Mouse (Mus musculus): ENCODE results near the gene Epb41l5. TPM values are rescaled to one million over a fixed set of nuclear protein-coding genes. Genes with fewer than 3 reads are reported as not detected.
A peak's percentile ranks its signal among the peaks of the same experiment; 100 is the strongest.

The Epb41l5 gene
- 1 to 10 TPM; 6.1 to 6.4 TPM for total RNA-seq (2021)
- long read RNA-seq, experiment 1, partial matches to known transcripts = 1 of 1 reads
- long read RNA-seq, experiment 1, other reads (novel, unspliced or antisense) = 0 of 1 reads
- long read RNA-seq, experiment 2, full-length matches to known transcripts = 1 of 1 reads
- long read RNA-seq, experiment 2, partial matches to known transcripts = 0 of 1 reads
- long read RNA-seq, experiment 2, other reads (novel, unspliced or antisense) = 0 of 1 reads

- DNase-seq (ENCODE audit: low spot score in 2 of 2) = peak; percentile 60 to 71
Measured at GRCm38 (mm10) chr1:119648205-119649111, at the start of gene Epb41l5. TSS of gene Epb41l5 (minus strand) at chr1:119649000.

DNA sequence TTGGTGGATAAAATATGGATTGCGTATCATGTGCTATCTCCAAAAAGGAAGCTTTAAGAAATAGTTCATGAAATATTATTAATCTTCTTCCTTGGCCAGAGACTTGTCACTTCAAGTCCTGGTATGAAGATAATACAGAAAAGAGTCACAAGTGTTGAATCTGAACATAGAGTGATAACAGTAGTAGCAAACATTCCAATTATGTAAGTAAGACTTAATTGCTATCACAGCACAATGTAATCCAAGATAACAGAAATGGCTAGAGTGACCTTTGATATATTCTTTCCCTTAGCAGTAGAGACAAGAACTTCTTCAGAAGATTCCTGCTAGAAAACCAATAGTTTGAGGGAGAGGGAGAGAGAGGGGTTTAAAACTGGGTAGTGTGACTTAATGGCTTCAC lies 48.1 kb upstream of the Epb41l5 start:
- no peak for DNase-seq (ENCODE audit: low spot score in 2 of 2)

GRCm38 (mm10) chr1:119685773-119686558 lies 37.2 kb upstream of the Epb41l5 start:
- no peak for DNase-seq (ENCODE audit: low spot score in 2 of 2)

DNA sequence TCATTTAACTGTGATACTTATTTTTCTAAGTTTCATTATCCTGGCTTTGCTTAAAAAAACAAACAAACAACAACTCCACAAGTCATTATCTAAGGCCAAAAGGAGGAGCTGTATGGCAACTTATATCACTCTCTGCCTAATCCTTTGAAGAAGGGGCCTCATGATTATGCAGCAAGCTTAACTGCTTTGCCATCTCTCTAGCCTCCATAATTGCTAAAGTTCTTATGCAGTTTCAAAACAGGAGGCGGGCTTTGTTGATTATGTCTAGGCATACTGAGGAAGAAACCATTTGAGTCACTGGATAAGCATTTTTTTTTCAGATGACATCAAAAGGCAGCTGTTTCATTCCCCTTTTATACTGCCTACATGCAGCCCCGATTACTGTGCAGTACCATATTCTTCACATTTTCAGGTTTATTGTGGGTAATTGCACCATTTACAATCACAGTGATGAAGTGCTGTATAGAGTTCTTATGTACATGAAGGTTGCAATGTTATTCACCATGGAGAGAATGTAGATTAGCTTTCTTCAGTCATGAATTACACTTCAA lies 32.9 kb upstream of the Epb41l5 start:
- no peak for DNase-seq (ENCODE audit: low spot score in 2 of 2)

GRCm38 (mm10) chr1:119674984-119675383 lies 26.2 kb upstream of the Epb41l5 start:
- DNase-seq (ENCODE audit: low spot score in 2 of 2) = peak; percentile 41 to 47

DNA sequence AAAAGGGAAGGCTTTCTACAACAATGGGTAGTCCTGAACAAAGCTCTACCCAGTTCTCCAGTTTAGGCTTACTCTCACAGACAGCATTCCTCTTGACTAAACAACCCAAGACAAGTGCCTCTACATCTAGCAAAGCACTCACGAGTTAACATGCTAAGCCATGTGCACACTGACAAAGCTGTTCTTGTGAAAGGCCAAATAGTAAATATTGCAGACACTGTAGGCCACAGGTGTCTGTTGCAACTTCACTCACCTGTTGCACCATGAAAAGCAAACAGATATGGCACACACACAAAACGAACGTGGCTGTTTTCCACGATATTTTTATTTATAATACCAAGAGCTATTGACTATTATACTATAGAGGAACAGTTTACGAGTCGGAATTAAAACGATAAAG lies 18.1 kb upstream of the Epb41l5 start:
- DNase-seq (ENCODE audit: low spot score in 2 of 2) = no peak

- no peak for DNase-seq (ENCODE audit: low spot score in 2 of 2)
Measured at GRCm38 (mm10) chr1:119654307-119654706, 5.5 kb upstream of the Epb41l5 start.

DNA sequence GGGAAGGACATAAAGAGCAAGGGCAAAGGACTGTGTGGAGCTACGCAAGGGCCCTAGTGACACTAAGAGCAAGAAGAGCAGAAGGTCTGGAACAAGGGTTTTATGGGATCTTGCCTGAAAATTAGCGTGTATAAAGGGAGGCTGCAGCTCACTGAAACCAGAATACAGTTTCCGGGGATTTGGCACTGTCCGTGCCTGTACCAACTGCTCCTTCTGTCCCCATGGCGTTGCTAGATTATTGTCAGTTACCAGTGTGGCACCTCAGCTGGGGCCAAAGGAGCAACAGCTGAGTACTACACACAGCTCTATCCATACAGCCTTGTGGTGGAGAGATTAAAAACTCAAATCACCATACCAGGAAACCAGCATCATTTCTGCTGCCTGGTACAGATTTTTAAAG lies 1.6 kb upstream of the Epb41l5 start:
- no peak for DNase-seq (ENCODE audit: low spot score in 2 of 2)

- no peak for DNase-seq (ENCODE audit: low spot score in 2 of 2)
Measured at GRCm38 (mm10) chr1:119649627-119650026, 827 bp upstream of the Epb41l5 start.

DNA sequence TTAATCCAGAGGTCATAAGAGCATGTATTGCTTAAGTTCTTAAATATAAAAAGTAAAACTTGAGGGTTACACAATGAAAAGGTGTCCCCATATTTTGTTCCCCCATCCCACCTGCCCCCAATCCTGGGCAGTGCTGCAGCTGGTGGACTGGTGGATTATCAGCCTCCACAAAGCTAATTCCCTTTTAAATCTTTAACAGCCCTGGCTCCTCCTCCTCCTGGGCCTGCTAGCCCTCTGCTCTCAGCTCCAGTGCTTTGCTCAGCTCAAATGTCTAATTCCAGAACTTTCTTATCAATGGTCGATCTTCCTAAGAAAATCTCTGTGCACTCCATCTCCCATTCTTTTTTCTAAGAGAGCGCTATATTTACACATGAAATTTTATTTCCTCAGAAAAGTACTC lies 2.4 kb downstream of the Epb41l5 start:
- DNase-seq (ENCODE audit: low spot score in 2 of 2) = no peak

DNA sequence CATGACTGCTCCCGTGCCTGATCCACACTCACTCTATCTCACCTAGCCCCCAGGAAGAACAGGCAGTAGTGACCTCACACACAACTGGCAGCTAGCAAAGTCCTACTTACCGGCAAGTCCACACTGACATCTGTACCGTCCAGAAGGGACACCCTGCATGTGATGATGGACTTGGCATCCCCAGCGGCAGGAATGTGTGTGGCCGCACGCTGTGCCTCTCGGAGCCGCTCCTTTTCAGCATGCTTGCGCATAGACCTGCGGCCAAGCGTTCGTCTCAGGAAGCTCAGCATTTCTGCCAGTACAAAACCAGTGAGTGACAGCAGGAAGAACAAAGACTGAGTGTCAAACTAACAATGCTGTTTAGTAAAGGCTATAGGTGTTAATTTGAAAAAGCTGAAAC lies 6.4 kb downstream of the Epb41l5 start:
- no peak for DNase-seq (ENCODE audit: low spot score in 2 of 2)

- no peak for DNase-seq (ENCODE audit: low spot score in 2 of 2)
Measured at GRCm38 (mm10) chr1:119641090-119641812, 7.5 kb downstream of the Epb41l5 start.

DNA sequence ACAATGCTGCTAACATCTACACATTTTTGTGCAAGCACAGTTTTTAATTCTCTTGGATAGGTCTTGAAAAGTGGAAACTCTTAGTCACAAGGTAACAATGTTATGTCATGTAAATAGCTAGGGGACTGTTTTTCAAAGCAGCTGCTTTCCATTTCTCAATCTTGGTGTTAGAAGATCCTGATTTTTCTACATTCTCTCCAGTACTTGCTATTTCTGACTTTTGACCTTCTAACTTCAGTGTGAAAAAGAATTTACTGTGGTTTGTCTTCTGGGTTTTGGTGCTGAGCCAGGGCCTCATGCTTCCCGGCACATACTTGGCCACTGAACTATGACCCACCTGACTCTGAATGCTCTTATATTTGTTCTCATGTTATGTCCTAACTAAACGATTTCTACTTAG lies 8.8 kb downstream of the Epb41l5 start:
- DNase-seq (ENCODE audit: low spot score in 2 of 2) = no peak

DNA sequence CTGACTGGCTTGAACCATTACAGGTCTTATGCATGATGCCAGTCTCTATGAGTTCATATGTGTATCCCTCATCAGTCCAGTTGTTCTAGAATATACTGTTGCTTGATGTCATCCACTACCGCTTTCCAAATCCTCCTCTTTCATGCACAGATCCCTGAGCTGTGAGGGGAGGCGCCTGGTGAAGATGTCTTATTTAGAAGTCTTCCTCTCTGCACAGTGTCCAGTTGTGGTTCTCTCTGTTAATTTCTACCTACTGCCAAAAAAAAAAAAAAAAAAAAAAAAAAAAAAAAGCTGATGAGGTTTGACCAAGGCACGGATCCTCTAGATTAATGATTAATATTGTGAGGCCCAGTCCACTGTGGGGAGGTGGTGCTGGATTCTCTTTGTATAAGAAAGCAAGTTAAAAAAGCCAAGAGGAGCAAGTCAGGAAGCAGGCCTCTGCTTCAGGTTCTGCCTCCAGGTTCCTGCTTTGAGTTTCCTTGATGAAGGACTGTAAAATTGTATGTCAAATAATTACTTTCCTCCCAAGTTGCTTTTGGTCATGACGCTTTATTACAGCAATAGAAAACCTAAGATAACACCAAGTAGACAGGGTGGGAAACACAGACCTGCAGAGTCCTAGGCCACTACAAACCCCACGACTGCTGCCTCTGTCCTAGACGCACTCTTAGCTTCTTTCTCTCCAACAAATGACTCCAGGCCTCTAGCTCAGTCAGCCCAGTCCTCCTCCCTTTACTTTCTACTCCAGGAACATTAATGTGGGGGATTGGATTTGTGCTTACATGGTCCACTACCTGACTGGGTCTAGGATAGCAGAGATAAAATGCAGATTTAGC lies 11.4 kb downstream of the Epb41l5 start:
- DNase-seq (ENCODE audit: low spot score in 2 of 2) = no peak

DNA sequence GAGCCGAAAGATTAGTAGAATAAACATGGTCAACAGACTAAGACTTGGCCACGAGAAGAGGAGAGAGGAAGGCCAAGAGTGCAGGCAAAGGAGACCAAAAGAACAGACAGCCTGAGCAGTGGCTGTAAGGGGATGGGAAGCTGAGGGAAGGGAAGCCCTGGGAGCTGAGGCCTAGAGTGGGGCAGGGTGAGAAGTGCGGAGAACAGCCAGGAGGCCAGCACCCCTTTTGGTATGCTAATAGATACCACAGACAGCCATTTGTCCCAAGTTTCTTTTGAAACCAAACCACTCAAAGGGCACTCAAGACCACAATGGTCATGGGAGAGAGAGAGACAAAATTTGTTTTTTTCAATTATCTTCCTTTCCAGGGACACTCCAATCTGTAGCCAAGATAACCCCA lies 14.1 kb downstream of the Epb41l5 start:
- DNase-seq (ENCODE audit: low spot score in 2 of 2) = no peak

GRCm38 (mm10) chr1:119630428-119630827 lies 18.4 kb downstream of the Epb41l5 start:
- no peak for DNase-seq (ENCODE audit: low spot score in 2 of 2)

DNA sequence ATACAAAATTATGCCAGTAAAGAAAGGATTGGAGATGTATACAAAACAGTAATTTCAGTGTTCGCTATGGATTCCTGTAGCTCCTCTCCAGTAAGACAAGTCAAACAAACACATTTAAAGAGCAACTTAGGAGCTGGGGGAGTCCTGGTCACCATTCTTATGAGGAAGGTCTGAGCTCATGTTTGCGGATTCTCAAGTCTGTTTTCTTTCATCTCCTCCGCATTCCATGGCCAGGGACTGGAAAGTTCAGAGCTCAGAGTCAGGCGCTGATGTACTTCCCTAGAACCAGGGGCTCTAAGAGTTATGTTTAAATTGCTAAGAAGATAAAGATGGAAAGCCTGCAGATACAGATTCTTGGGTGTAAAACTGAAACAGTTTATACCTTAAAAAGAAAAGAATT lies 22.0 kb downstream of the Epb41l5 start:
- no peak for DNase-seq (ENCODE audit: low spot score in 2 of 2)

DNA sequence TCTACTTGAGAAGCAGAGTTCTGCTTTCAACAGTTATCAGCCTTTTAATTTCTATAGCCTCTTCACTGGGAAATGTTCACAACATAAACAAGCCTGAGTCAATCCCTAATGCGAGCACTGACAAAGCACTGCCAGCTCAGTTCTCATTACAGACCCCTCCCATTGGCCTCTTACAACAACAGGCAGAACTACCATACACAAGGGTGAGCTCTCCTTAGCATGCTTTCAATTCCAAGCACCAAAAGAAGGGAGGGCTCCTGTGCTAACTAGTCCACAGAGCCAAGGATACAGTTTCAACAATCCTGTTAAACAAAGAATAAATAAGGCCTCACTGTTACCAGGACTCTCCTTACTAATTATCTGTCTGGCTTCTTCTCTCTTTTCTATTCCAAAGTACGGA lies 24.4 kb downstream of the Epb41l5 start:
- DNase-seq (ENCODE audit: low spot score in 2 of 2) = no peak

DNA sequence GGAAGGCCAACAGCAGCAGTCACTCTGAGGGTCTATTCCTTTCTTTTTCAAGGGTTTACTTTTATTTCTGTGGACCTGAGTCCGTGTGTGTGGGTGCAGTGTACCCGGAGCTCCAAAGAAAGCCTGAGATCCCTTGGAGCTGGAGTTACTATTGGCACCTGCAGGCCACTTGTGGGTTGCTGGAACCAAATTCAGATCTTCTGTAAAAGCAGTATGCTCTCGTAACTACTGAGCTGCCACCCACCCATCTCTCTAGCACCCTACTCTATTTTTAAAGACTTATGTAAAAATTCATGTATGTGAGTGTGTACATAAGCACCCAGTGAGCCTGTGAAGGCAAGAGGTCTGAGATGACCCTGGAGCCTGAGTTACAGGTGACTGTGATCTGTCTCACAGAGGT lies 43.4 kb downstream of the Epb41l5 start:
- peak; percentile 6 to 45 for DNase-seq (ENCODE audit: low spot score in 2 of 2)

GRCm38 (mm10) chr1:119602448-119602847 lies 46.4 kb downstream of the Epb41l5 start:
- DNase-seq (ENCODE audit: low spot score in 2 of 2) = no peak

Measured in left cerebral cortex, adult 18-20 months (tissue).